Mouse (Mus musculus) limb, embryonic 13.5 days (tissue): ENCODE measurements around the gene Tbx18. TPM values are rescaled to one million over a fixed set of nuclear protein-coding genes. Genes with fewer than 3 reads are reported as not detected.

Experiments
- ATAC-seq: fragments of 200-750 bp; cut with Nextera tagmentation; 2 replicates; pipeline ENCODE4 v1.8.0; 2017; ENCODE audit warnings: low read depth, moderate number of reproducible peaks, moderate TSS enrichment; ENCODE audit not compliant: low FRiP score
- H3K27ac ChIP-seq: fragments of 300-500 bp; sonication (generic); 2 replicates; pipeline ENCODE4 v1.5.1; 2015; ENCODE audit warnings: inconsistent platforms, mild to moderate bottlenecking, moderate library complexity
- H3K27me3 ChIP-seq: fragments of 300-500 bp; sonication (generic); 2 replicates; pipeline ENCODE4 v1.6.1; 2015; ENCODE audit warnings: mild to moderate bottlenecking, inconsistent platforms
- H3K36me3 ChIP-seq: fragments of 300-500 bp; sonication (generic); 2 replicates; pipeline ENCODE4 v1.6.1; 2015; ENCODE audit warnings: inconsistent platforms, mild to moderate bottlenecking, moderate library complexity
- H3K4me1 ChIP-seq: fragments of 300-500 bp; sonication (generic); 2 replicates; pipeline ENCODE4 v1.6.1; 2015; ENCODE audit warnings: inconsistent platforms
- H3K4me2 ChIP-seq: fragments of 300-500 bp; sonication (generic); replicated peaks from 2 replicates; pipeline ENCODE4 v1.6.1; 2015; ENCODE audit warnings: inconsistent platforms, mild to moderate bottlenecking, moderate library complexity
- H3K4me3 ChIP-seq: fragments of 300-500 bp; sonication (generic); 2 replicates; pipeline ENCODE4 v1.5.1; 2015; ENCODE audit warnings: moderate library complexity, mild to moderate bottlenecking, inconsistent platforms
- H3K9ac ChIP-seq: fragments of 300-500 bp; sonication (generic); 2 replicates; pipeline ENCODE4 v1.6.1; 2015; ENCODE audit warnings: mild to moderate bottlenecking, inconsistent platforms
- H3K9me3 ChIP-seq: fragments of 300-500 bp; sonication (generic); 2 replicates; pipeline ENCODE4 v1.6.1; 2016; ENCODE audit warnings: inconsistent platforms
- WGBS: fragments of 180-500 bp; shearing (Covaris S2); methylation state at CpG from one replicate; pipeline ENCODE4 v1.1.7; 2015; 5-methylcytosine and 5-hydroxymethylcytosine counted together
- polyA plus RNA-seq: library from polyadenylated mRNA; unstranded; fragments of >200 nt; fragmentation: Nextera tagmentation; extraction: Ambion mirVana; gene quantifications from 2 replicates; pipeline ENCODE4 v1.2.1, GENCODE M21; 2015

The Tbx18 gene
- 21.0 and 23.3 TPM in 2 replicates for polyA plus RNA-seq

DNA sequence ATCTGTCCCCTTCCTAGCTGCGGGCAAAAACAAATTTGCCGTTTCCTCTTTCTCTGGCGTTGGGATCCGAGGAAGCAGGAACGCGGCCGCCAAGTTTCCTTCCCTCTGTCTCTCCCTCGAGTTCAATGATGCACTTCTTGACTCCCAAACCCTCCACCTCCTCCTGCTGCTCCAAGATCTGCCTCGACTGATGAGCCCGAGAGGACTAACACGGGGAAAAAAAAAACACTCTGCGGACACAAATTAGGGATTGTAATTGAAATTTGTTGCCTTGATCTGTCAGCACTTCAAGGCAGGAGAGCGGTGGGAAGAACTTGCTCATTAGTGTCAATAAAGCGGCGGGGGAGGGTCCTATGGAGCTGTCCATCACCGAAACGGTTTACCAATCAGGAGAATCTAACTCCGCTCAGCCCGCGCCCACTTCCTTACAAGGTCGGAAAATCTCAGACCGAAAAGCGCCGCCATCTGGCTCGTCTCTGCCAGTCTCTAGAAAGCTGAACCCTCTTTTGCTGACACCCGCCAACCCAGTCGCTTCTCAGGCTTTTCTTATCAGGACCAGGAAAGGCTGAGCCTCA, at the start of gene Tbx18:
Gene Tbx18 (minus strand): TSS at position 300 of the 575 bp plus-strand sequence.
- under 1% methylated on average over 27 of the region's 27 CpGs for WGBS
- Histone ChIP-seq H3K4me2 (peak within 1 kb of the TSS; percentile 74), H3K9ac (peak within 1 kb of the TSS; percentile 99), H3K9me3 (no peaks in the 10 kb centered on the region), H3K4me3 (peak within 1 kb of the TSS; percentile 87), H3K36me3 (no peaks in the 10 kb centered on the region), H3K27me3 (peaks cover 40% of the 10 kb centered on the region), H3K27ac (peak within 1 kb of the TSS; percentile 97), H3K4me1 (peaks cover 38% of the 10 kb centered on the region)
- ATAC-seq: peak; percentile 91

DNA sequence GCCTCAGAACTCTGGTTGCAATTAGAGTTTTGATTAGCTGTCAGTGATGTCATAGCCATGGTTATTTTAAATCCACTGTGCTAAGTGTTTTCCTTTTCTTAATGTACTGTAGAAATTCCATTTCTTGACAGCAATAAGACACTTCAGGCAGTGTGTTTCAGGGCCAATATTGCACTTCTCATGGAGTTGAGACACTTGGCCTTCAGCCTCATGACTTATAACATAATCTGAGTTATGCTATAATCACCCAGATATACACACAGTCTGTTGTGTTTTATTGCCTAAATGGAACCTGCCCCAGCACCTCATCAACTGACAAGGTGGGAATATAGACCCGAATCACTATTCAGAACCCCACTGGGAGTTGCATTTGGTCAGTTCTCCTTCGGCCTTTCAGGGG, 42.9 kb upstream of the Tbx18 start:
- Histone ChIP-seq H3K27me3 (peaks cover under 1% of the 10 kb centered on the region; the same call in 1 of the 2 replicates), H3K4me2 (no peak overlapping the region; the same call in none of the 2 replicates), H3K4me3 (no peak overlapping the region), H3K9ac (no peak overlapping the region), H3K27ac (no peak overlapping the region), H3K4me1 (peaks cover 30% of the 10 kb centered on the region), H3K9me3 (no peaks in the 10 kb centered on the region), H3K36me3 (no peaks in the 10 kb centered on the region)
- peak; percentile 78 for ATAC-seq
- WGBS: 28% methylated on average over 2 of the region's 2 CpGs

DNA sequence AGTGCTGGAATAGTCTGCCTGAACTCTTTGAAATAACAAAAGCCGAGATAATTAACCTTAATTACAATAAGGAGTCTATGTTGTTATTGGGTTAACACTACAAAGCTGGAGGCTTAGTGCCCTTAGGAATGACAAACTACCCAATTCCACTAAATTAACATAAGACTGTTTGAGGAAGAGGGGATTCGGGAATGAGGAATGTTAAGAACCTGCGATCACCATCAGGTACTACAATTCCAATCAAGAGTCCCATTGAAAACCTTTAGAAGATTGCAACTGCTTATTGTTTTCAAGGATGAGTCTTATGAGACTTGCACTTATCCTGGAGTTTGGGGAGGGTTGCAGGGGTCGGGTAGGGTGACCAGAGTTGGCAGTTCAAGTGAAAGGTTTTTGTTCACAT, 24.6 kb upstream of the Tbx18 start:
- 69% methylated on average over 4 of the region's 4 CpGs for WGBS
- Histone ChIP-seq H3K4me3 (no peak overlapping the region), H3K4me2 (no peak overlapping the region), H3K27me3 (no peaks in the 10 kb centered on the region), H3K27ac (no peak overlapping the region), H3K9me3 (no peaks in the 10 kb centered on the region), H3K9ac (no peak overlapping the region), H3K4me1 (peaks cover 5% of the 10 kb centered on the region), H3K36me3 (no peaks in the 10 kb centered on the region)
- no peak for ATAC-seq

DNA sequence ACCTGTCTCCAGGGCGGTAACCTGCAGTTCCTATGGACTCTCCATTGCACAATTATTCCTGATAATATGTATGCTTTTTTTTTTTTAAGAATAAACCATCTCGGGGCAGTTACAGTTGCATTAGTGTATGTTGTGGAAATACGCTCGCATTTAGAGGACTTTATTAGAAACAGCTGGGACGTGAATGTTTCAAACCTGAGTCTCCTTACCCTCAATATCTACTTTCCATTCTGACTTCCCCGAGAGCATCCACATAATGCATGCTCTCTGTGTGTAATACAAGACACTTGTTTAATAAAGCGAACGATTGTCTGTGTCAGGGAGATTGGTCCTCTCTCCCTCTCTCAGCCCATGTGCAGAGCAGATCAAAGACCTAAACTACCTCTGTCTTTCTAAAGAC, 10.5 kb upstream of the Tbx18 start:
- no peak overlapping the region for H3K27ac ChIP-seq
- 31% methylated on average over 8 of the region's 8 CpGs for WGBS
- ATAC-seq: no peak

DNA sequence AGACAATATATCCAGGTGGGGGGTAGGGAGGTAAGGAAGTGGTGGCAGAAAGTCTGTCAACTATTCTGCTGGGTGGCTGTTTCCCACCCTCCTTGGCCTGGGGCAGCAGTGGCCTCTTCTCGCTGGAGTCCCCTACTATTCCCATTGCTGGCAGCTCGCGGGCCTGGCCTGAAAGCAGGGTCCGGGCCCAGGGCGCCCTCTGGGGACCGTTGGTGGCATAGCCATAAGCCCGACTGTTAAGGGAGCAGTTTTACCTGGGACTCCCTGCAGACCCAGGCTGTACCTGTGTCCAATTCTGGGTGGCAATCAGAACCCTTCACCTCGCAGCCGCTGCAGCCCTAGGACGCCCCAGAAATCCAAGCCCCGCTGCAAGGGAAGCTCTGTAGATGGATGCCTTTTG, 9.6 kb upstream of the Tbx18 start:
- Histone ChIP-seq H3K4me1 (peaks cover 48% of the 10 kb centered on the region), H3K36me3 (no peaks in the 10 kb centered on the region), H3K4me2 (peak overlapping the region; percentile 75), H3K9ac (peak overlapping the region; percentile 61; the same call in 1 of the 2 replicates), H3K9me3 (no peaks in the 10 kb centered on the region), H3K27me3 (peaks cover 74% of the 10 kb centered on the region), H3K27ac (no peak overlapping the region; the same call in 1 of the 2 replicates), H3K4me3 (peak overlapping the region; percentile 43; the same call in 1 of the 2 replicates)
- peak; percentile 60 for ATAC-seq
- 6% methylated on average over 11 of the region's 11 CpGs for WGBS

More for the DNA sequence above, 10.5 kb upstream of the Tbx18 start:
- H3K9me3 ChIP-seq: no peaks in the 10 kb centered on the region
- peaks cover 67% of the 10 kb centered on the region for H3K27me3 ChIP-seq
- no peak overlapping the region for H3K4me2 ChIP-seq
- H3K4me3 ChIP-seq: no peak overlapping the region
- peaks cover 51% of the 10 kb centered on the region for H3K4me1 ChIP-seq
- H3K9ac ChIP-seq: no peak overlapping the region
- H3K36me3 ChIP-seq: no peaks in the 10 kb centered on the region

DNA sequence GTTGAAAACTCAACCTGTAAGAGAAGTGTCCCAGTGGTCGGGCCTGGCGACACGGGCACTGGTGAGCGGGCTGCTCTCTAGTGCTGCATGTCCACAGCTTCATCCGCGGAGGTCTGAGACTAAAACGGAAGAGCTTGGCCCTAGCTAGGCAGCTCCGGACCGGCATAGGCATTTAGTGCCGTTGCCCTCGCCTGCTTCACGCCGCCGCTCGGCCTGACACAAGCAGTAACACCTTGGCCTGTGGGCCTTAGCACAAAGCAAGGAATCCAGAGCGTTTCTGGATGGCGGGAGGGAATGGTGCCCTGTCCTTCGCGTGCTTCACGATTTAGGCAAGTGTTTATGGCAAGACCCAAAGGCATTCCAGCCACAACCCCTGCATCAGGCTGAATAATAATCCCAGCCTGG, 9.2 kb upstream of the Tbx18 start:
- H3K4me1 ChIP-seq: peaks cover 51% of the 10 kb centered on the region
- WGBS: 5% methylated on average over 20 of the region's 20 CpGs
- H3K9me3 ChIP-seq: no peaks in the 10 kb centered on the region
- ATAC-seq: peak; percentile 10
- H3K4me3 ChIP-seq: peak overlapping the region; percentile 43
- H3K36me3 ChIP-seq: no peaks in the 10 kb centered on the region
- H3K9ac ChIP-seq: peak overlapping the region; percentile 61
- H3K27ac ChIP-seq: peak overlapping the region; percentile 75
- peak overlapping the region; percentile 75 for H3K4me2 ChIP-seq
- peaks cover 75% of the 10 kb centered on the region for H3K27me3 ChIP-seq

DNA sequence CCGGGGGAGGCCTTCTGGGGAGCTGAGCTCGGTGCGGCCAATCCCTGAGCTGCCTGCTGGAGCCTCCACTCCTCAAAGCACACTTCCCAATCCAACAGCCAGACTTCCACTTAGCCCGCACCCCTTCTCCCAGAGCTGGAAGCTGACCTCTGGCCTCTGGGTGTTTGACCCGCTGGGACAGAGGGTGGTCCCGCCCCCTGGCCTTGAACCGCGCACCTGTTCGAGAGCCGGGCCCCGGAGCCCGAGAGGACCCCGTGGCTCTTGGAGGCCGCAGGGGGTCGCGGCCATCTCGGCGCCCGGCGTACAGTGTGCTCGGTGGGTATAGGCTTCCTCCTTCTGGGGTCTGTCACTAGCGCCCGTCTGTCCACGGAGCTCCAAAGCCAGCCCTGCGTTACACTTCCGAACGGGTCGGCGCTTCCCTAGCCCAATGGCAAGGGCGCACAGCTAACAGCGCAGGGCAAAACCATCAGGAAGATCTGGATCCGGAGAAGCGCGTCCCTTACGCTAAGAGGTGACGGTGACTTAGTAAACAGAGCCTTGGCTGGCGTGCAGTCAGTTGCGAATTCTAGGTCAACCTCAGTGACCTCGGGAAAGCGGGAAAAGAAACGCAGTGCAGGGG, 8.6 kb upstream of the Tbx18 start:
- H3K27me3 ChIP-seq: peaks cover 81% of the 10 kb centered on the region
- H3K4me1 ChIP-seq: peaks cover 56% of the 10 kb centered on the region
- peak overlapping the region; percentile 61 for H3K9ac ChIP-seq
- H3K4me3 ChIP-seq: peak overlapping the region; percentile 43
- WGBS: 2% methylated on average over 41 of the region's 41 CpGs
- H3K9me3 ChIP-seq: no peaks in the 10 kb centered on the region
- no peaks in the 10 kb centered on the region for H3K36me3 ChIP-seq
- peak overlapping the region; percentile 75 for H3K27ac ChIP-seq
- ATAC-seq: peak; percentile 62
- peak overlapping the region; percentile 75 for H3K4me2 ChIP-seq

DNA sequence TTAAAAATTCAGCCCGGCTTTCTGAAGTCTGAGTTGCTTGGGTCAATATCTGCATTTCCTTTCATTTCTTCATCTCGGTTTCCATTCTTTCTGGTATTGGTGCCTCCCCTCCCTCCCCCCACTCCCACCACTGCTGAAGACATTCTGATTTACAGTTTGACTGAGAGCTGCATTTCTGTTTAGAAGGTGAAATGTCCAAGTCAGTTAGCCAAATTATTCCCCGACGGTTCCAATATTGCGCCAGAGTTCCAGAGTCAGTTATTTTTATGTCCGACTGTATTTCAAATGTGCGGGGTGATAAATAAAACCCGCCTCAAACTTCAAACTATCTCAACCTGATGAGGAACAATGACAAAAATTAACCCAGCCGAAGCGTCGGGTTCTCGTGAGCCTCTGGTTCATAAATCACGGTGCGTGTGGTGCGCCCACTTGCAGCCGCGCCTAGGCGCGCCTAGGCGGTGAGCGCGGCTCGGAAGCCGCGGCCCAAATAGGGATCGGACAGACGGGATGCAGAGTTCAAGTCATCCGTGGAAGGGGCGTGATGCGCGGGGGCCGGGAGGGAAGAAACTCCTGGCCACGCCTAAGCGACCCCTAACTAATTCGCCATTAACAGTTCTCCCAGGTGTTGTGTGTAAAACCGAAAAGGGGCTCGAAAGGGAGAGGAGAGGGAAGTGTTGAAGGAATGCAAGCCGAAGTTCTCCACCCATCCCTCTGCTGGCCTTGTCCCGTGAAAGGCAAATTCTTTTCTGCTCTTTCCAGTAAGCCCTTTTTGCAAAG, 7.9 kb upstream of the Tbx18 start:
- Histone ChIP-seq H3K4me3 (peak overlapping the region; percentile 43), H3K9ac (peak overlapping the region; percentile 61), H3K36me3 (no peaks in the 10 kb centered on the region), H3K9me3 (no peaks in the 10 kb centered on the region), H3K4me1 (peaks cover 61% of the 10 kb centered on the region), H3K27ac (peak overlapping the region; percentile 75), H3K4me2 (peak overlapping the region; percentile 75), H3K27me3 (peaks cover 81% of the 10 kb centered on the region)
- under 1% methylated on average over 39 of the region's 39 CpGs for WGBS
- 0 out of 2 replicates have a peak, but pooled peaks have one; percentile 16 for ATAC-seq

DNA sequence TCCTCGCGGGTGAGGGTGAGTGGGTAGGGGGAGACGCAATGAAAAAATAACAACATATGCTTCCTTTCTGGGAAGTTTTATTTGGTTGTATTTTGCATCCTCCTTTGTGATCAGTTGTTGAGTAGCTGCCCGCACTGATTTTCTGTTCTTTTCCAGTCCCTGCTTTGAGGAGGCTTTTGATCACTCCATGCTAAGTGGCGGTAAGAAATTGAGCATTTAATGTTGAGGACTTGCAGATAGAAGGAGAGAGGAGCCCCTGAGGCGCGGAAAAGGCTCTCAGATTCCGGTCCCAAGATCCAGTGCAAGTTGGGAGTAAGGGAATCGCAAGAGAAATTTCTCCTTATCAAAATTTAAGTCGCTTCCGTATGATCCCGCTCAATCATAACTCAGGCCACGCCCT, 7.1 kb upstream of the Tbx18 start:
- H3K4me2 ChIP-seq: peak overlapping the region; percentile 75
- no peak for ATAC-seq
- 2% methylated on average over 13 of the region's 13 CpGs for WGBS
- H3K9me3 ChIP-seq: no peaks in the 10 kb centered on the region
- 0 out of 2 replicates have a peak overlapping the region, but pooled peaks have one; percentile 36 for H3K9ac ChIP-seq
- H3K27me3 ChIP-seq: peaks cover 79% of the 10 kb centered on the region
- H3K4me1 ChIP-seq: peaks cover 68% of the 10 kb centered on the region
- H3K36me3 ChIP-seq: no peaks in the 10 kb centered on the region
- H3K27ac ChIP-seq: no peak overlapping the region
- H3K4me3 ChIP-seq: peak overlapping the region; percentile 43; the same call in 1 of the 2 replicates

DNA sequence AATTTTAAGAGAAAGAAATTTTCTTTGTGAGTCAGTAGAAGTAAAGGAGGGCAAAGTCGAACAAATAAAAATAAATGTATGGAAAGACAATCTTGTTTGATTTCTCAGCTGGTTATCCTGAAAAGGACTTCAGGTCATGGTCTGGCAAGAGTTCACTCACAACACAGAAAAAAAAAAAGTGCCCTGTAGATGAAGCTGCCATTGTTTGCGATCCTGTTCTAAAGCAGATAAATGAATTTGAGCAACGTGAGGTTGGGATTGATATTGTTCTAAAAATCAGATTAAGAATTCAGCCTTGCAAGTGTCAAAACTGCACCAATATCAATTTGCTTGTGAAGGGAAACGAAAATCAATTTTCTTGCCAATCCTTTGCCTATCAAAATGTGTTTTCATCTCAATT, 6.2 kb upstream of the Tbx18 start:
- Histone ChIP-seq H3K4me3 (no peak overlapping the region), H3K27ac (no peak overlapping the region), H3K4me1 (peaks cover 71% of the 10 kb centered on the region), H3K36me3 (no peaks in the 10 kb centered on the region), H3K9me3 (no peaks in the 10 kb centered on the region), H3K4me2 (no peak overlapping the region), H3K9ac (no peak overlapping the region), H3K27me3 (peaks cover 79% of the 10 kb centered on the region)
- no peak for ATAC-seq
- WGBS: 15% methylated on average over 4 of the region's 4 CpGs

DNA sequence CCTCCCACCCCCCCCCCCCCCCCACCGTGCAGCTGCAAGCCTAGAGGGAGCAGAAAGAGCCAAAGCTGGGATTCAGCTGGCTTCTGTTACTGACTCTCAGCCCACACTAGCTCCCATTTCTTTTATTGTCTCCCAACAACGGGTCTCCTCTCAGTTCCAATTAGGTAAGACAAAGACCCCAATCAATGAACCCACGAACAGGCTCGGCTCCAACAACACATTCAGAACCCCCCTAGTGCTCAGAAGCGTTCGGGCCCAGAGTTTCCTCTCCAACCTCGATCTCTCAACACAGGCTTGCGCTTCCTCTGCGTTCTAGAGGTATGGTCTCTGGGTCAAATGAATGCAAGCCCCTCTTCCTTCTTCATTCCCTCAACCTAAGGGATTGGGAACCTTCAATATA, 4.0 kb upstream of the Tbx18 start:
- no peak overlapping the region for H3K27ac ChIP-seq
- no peaks in the 10 kb centered on the region for H3K36me3 ChIP-seq
- H3K9ac ChIP-seq: no peak overlapping the region
- ATAC-seq: no peak
- H3K27me3 ChIP-seq: peaks cover 62% of the 10 kb centered on the region
- peak overlapping the region; percentile 53 for H3K4me2 ChIP-seq
- no peaks in the 10 kb centered on the region for H3K9me3 ChIP-seq
- peaks cover 52% of the 10 kb centered on the region for H3K4me1 ChIP-seq
- 8% methylated on average over 9 of the region's 9 CpGs for WGBS
- no peak overlapping the region for H3K4me3 ChIP-seq

DNA sequence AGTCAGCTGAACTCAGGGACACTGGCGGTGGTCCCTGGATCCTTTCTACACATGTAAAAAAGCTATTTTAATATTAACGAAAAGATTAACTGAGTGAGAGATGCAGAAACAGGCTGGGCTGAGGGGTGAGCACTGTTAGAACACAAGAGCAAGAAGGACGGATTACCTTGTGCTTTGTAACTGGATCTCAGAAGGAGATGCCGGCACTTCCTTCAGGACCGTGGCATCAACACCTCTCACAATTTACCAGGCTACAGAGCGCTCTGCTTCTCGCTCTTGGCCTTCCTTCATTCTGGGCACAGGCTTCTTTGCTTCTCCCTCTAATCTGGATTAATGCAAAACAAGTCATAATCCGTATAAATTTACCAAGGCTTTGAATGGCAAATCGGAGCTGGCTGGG, 3.6 kb upstream of the Tbx18 start:
- Histone ChIP-seq H3K27ac (no peak overlapping the region), H3K27me3 (peaks cover 58% of the 10 kb centered on the region), H3K9me3 (no peaks in the 10 kb centered on the region), H3K4me2 (peak overlapping the region; percentile 53), H3K4me3 (no peak overlapping the region), H3K4me1 (peaks cover 48% of the 10 kb centered on the region), H3K36me3 (no peaks in the 10 kb centered on the region), H3K9ac (no peak overlapping the region)
- 13% methylated on average over 9 of the region's 9 CpGs for WGBS
- no peak for ATAC-seq
